In genomic region chr3:105052937-105053697, GRCm38 (mm10) we compare ENCODE assay signal across 8 mouse cellular contexts. TPM values are rescaled to one million over a fixed set of nuclear protein-coding genes. Genes with fewer than 3 reads are reported as not detected.
A peak's percentile ranks its signal among the peaks of the same experiment; 100 is the strongest.
DNase-seq lines count a peak whose midpoint lies in the region; ATAC-seq and TF ChIP-seq lines count a peak whose summit lies in the region.

Gene Cttnbp2nl, minus strand, starts transcription at chr3:105053146.

- no peaks in the 10 kb centered on the region for H3K27me3 ChIP-seq in embryonic facial prominence, embryonic 15.5 days
- no peaks in the 10 kb centered on the region for H3K27me3 ChIP-seq in heart, embryonic 11.5 days (ENCODE audit: control insufficient read depth, insufficient read depth, low read length)
- no peaks in the 10 kb centered on the region for H3K27me3 ChIP-seq in kidney, embryonic 16.5 days (ENCODE audit: insufficient read depth, low read length)
- no peaks in the 10 kb centered on the region for H3K27me3 ChIP-seq in liver, adult 2 months (ENCODE audit: control insufficient read depth, insufficient read depth, low read length)
- no peaks in the 10 kb centered on the region for H3K27me3 ChIP-seq in myocyte (ENCODE audit: control insufficient read depth, insufficient read depth, insufficient read length)
- H3K27me3 ChIP-seq in stomach, embryonic 14.5 days (ENCODE audit: control insufficient read depth, insufficient read depth, low read length): no peaks in the 10 kb centered on the region

- peaks cover 21% of the 10 kb centered on the region for H3K4me1 ChIP-seq in embryonic facial prominence, embryonic 15.5 days
- H3K4me1 ChIP-seq in heart, embryonic 11.5 days (ENCODE audit: control insufficient read depth, insufficient read depth, low read length): peaks cover 38% of the 10 kb centered on the region
- H3K4me1 ChIP-seq in kidney, embryonic 16.5 days (ENCODE audit: insufficient read depth, low read length): peaks cover 39% of the 10 kb centered on the region
- peaks cover 4% of the 10 kb centered on the region; the same call in 1 of the 2 replicates for H3K4me1 ChIP-seq in liver, adult 2 months (ENCODE audit: control insufficient read depth, insufficient read depth, low read length)
- peaks cover 18% of the 10 kb centered on the region for H3K4me1 ChIP-seq in stomach, embryonic 14.5 days (ENCODE audit: control insufficient read depth, insufficient read depth, low read length)

- peak within 1 kb of the TSS; percentile 74 for H3K4me2 ChIP-seq in embryonic facial prominence, embryonic 15.5 days (replicated peaks)
- H3K4me2 ChIP-seq in heart, embryonic 11.5 days: peak within 1 kb of the TSS; percentile 62
- H3K4me2 ChIP-seq in kidney, embryonic 16.5 days (replicated peaks; ENCODE audit: low read depth, low read length): peak within 1 kb of the TSS; percentile 85
- peak within 1 kb of the TSS; percentile 95 for H3K4me2 ChIP-seq in myocyte (ENCODE audit: low read depth)
- H3K4me2 ChIP-seq in stomach, embryonic 14.5 days (replicated peaks; ENCODE audit: low read depth, low read length): peak within 1 kb of the TSS; percentile 76

- DNase-seq in 416B (ENCODE audit: low read depth): peak; percentile 92
- peak; percentile 92 to 95 for DNase-seq in adrenal gland, postnatal 4 days (ENCODE audit: low spot score in 2 of 2)
- peak; percentile 91 for DNase-seq in liver, adult 2 months (ENCODE audit: extremely low read depth, low read depth, low spot score)

- H3K27ac ChIP-seq in embryonic facial prominence, embryonic 15.5 days (replicated peaks): peak within 1 kb of the TSS; percentile 84
- H3K27ac ChIP-seq in heart, embryonic 11.5 days (ENCODE audit: low read depth, low read length): peak within 1 kb of the TSS; percentile 94
- peak within 1 kb of the TSS; percentile 90 for H3K27ac ChIP-seq in kidney, embryonic 16.5 days (ENCODE audit: low read length)
- peak within 1 kb of the TSS; percentile 55 for H3K27ac ChIP-seq in liver, adult 2 months (replicated peaks; ENCODE audit: insufficient read depth, low read depth, low read length)
- peak within 1 kb of the TSS; percentile 61 for H3K27ac ChIP-seq in stomach, embryonic 14.5 days (ENCODE audit: low read length)

- no peaks in the 10 kb centered on the region for H3K36me3 ChIP-seq in embryonic facial prominence, embryonic 15.5 days
- no peaks in the 10 kb centered on the region for H3K36me3 ChIP-seq in heart, embryonic 11.5 days (ENCODE audit: control insufficient read depth, insufficient read depth, low read length)
- H3K36me3 ChIP-seq in kidney, embryonic 16.5 days (ENCODE audit: insufficient read depth, low read length): no peaks in the 10 kb centered on the region
- no peaks in the 10 kb centered on the region for H3K36me3 ChIP-seq in liver, adult 2 months (ENCODE audit: control insufficient read depth, insufficient read depth, low read length)
- H3K36me3 ChIP-seq in myocyte (ENCODE audit: control insufficient read depth, insufficient read depth): no peaks in the 10 kb centered on the region
- H3K36me3 ChIP-seq in stomach, embryonic 14.5 days (ENCODE audit: control insufficient read depth, insufficient read depth, low read length): no peaks in the 10 kb centered on the region

- peak; percentile 81 for TF ChIP-seq POLR2A in liver, adult 2 months (IDR thresholded peaks at IDR 0.05; ENCODE audit: extremely low read depth, insufficient read depth, low read length)
- TF ChIP-seq POLR2A in myocyte (IDR thresholded peaks at IDR 0.05; ENCODE audit: insufficient read length, low read depth): peak; percentile 59

- no peaks in the 10 kb centered on the region for H3K9me3 ChIP-seq in embryonic facial prominence, embryonic 15.5 days (replicated peaks)
- H3K9me3 ChIP-seq in heart, embryonic 11.5 days (replicated peaks; ENCODE audit: control insufficient read depth, low read length): no peaks in the 10 kb centered on the region
- H3K9me3 ChIP-seq in kidney, embryonic 16.5 days (ENCODE audit: low read length): no peaks in the 10 kb centered on the region
- H3K9me3 ChIP-seq in stomach, embryonic 14.5 days (ENCODE audit: control insufficient read depth, low read depth, low read length): no peaks in the 10 kb centered on the region

- H3K4me3 ChIP-seq in embryonic facial prominence, embryonic 15.5 days (replicated peaks): peak within 1 kb of the TSS; percentile 92
- H3K4me3 ChIP-seq in heart, embryonic 11.5 days (ENCODE audit: low read depth, low read length): peak within 1 kb of the TSS; percentile 92
- H3K4me3 ChIP-seq in kidney, embryonic 16.5 days (ENCODE audit: low read length): peak within 1 kb of the TSS; percentile 79
- H3K4me3 ChIP-seq in liver, adult 2 months (ENCODE audit: insufficient read depth, low read depth, low read length): peak within 1 kb of the TSS; percentile 93
- peak within 1 kb of the TSS; percentile 82 for H3K4me3 ChIP-seq in myocyte
- H3K4me3 ChIP-seq in stomach, embryonic 14.5 days (ENCODE audit: low read depth, low read length): peak within 1 kb of the TSS; percentile 80

- 1% methylated on average over 31 of the region's 31 CpGs for WGBS in embryonic facial prominence, embryonic 15.5 days
- under 1% methylated on average over 31 of the region's 31 CpGs for WGBS in heart, embryonic 11.5 days (ENCODE audit: insufficient replicate concordance)
- WGBS in kidney, embryonic 16.5 days: 1% methylated on average over 31 of the region's 31 CpGs
- 2% methylated on average over 31 of the region's 31 CpGs for WGBS in liver, adult 2 months
- WGBS in stomach, embryonic 14.5 days: 2% methylated on average over 31 of the region's 31 CpGs

- no peak for TF ChIP-seq CTCF in liver, adult 2 months (IDR thresholded peaks at IDR 0.05; ENCODE audit: low read depth, low read length)

- H3K9ac ChIP-seq in embryonic facial prominence, embryonic 15.5 days: peak within 1 kb of the TSS; percentile 77
- H3K9ac ChIP-seq in heart, embryonic 11.5 days (ENCODE audit: low read depth, low read length): peak within 1 kb of the TSS; percentile 89
- peak within 1 kb of the TSS; percentile 81 for H3K9ac ChIP-seq in kidney, embryonic 16.5 days (replicated peaks; ENCODE audit: low read length)
- H3K9ac ChIP-seq in liver, adult 2 months (ENCODE audit: low read depth, low read length): peak within 1 kb of the TSS; percentile 78
- peak within 1 kb of the TSS; percentile 75 for H3K9ac ChIP-seq in stomach, embryonic 14.5 days (replicated peaks; ENCODE audit: low read depth, low read length)

- peak; percentile 99 for ATAC-seq in embryonic facial prominence, embryonic 15.5 days (ENCODE audit: insufficient number of reproducible peaks, low FRiP score, low TSS enrichment, low read depth)
- ATAC-seq in heart, embryonic 11.5 days (replicated peaks; ENCODE audit: insufficient number of reproducible peaks, low FRiP score, low TSS enrichment): peak; percentile 91
- ATAC-seq in kidney, embryonic 16.5 days (ENCODE audit: low FRiP score, low TSS enrichment): peak; percentile 97
- ATAC-seq in stomach, embryonic 14.5 days (ENCODE audit: insufficient number of reproducible peaks, insufficient read depth, low FRiP score, low read depth): peak; percentile 98

- peaks cover 7% of the 10 kb centered on the region; the same call in 1 of the 2 replicates for H3K79me2 ChIP-seq in liver, adult 2 months (ENCODE audit: control insufficient read depth, insufficient read depth, low read length)
- peaks cover 45% of the 10 kb centered on the region for H3K79me2 ChIP-seq in myocyte (ENCODE audit: control insufficient read depth, insufficient read depth)

- H3ac ChIP-seq in myocyte (ENCODE audit: control insufficient read depth, insufficient read length): peak within 1 kb of the TSS; percentile 63

TF ChIP-seq in myocyte, 11 proteins besides CTCF, POLR2A, EP300 and RAD21:
- TF ChIP-seq E2F4 (IDR thresholded peaks at IDR 0.05; ENCODE audit: insufficient read depth): no peak
- TF ChIP-seq CEBPB (IDR thresholded peaks at IDR 0.05; ENCODE audit: insufficient read depth, poor library complexity, severe bottlenecking): no peak
- TF ChIP-seq SRF (IDR thresholded peaks at IDR 0.05; ENCODE audit: control insufficient read depth, insufficient read length, low read depth): peak; percentile 32
- peak; percentile 18 for TF ChIP-seq POLR2AphosphoS2 (IDR thresholded peaks at IDR 0.05; ENCODE audit: insufficient read length, low read depth)

RNA-seq across cellular contexts. Expression of gene Cttnbp2nl, which starts in this region (rescaled TPM):
- 10 to 100 TPM; 26.6 to 32.0 TPM for total RNA-seq in adrenal gland, postnatal 4 days (2021)
- polyA plus RNA-seq in embryonic facial prominence, embryonic 15.5 days (2015; fragmentation: Nextera tagmentation; extraction: Ambion mirVana): 25.9 and 29.9 TPM in 2 replicates
- polyA plus RNA-seq in heart, embryonic 11.5 days (2014; fragmentation: Nextera tagmentation; extraction: Ambion mirVana): 26.1 and 35.7 TPM in 2 replicates
- 28.6 and 29.3 TPM in 2 replicates for polyA plus RNA-seq in kidney, embryonic 16.5 days (2015; fragmentation: Nextera tagmentation; extraction: Ambion mirVana)
- total RNA-seq in liver, adult 2 months (2014; rRNA removed): 1.8 and 2.2 TPM in 2 replicates
- 0.54 and 0.58 TPM in 2 replicates for polyA plus RNA-seq in liver, adult 2 months (2012; rRNA removed)
- 8.9 TPM for polyA plus RNA-seq in myocyte (2012; fragmentation: generic; extraction: Trizol)
- 24.3 and 24.8 TPM in 2 replicates for polyA plus RNA-seq in stomach, embryonic 14.5 days (2014; fragmentation: Nextera tagmentation; extraction: Ambion mirVana)

Comparison
In these comparisons a context has a peak if more than half of its experiments do, and no peak if none do; other contexts are left out.
1. Peak in every context shown above with its lines: DNase-seq, ATAC-seq, H3K4me3 ChIP-seq and H3K27ac ChIP-seq.